Mouse (Mus musculus): ENCODE measurements at regions not wholly inside any gene's neighbourhood (a gene's known extent, or its start where the extent isn't known, plus 50 kb on each side); places are given as distances from the start of the nearest gene placed in this dataset.

- Histone ChIP-seq H3K4me2 (no peak overlapping the region), H3K9ac (no peak overlapping the region), H3K36me3 (no peaks in the 10 kb centered on the region), H3K9me3 (no peaks in the 10 kb centered on the region), H3K4me1 (0 out of 2 replicates have a peak, but pooled peaks cover 10% of the 10 kb centered on the region), H3K27me3 (replicated peaks) (no peaks in the 10 kb centered on the region), H3K4me3 (no peak overlapping the region), H3K27ac (replicated peaks) (no peak overlapping the region)
- 73% methylated on average over 11 of the region's 11 CpGs for WGBS
- ATAC-seq (ENCODE audit: extremely low read depth, insufficient number of reproducible peaks, low FRiP score, low TSS enrichment): no peak
Observed at GRCm38 (mm10) chr1:39086273-39086672, 100.9 kb downstream of the Pdcl3 start.

GRCm38 (mm10) chr1:39089875-39090274 lies 103.7 kb upstream of the Npas2 start:
- 43% methylated on average over 9 of the region's 9 CpGs for WGBS
- ATAC-seq (ENCODE audit: extremely low read depth, insufficient number of reproducible peaks, low FRiP score, low TSS enrichment): no peak; the same call in 1 of the 2 replicates

GRCm38 (mm10) chr1:39091121-39091520 lies 102.4 kb upstream of the Npas2 start:
- ATAC-seq (ENCODE audit: extremely low read depth, insufficient number of reproducible peaks, low FRiP score, low TSS enrichment): no peak
- H3K27ac ChIP-seq (replicated peaks): no peak overlapping the region
- H3K36me3 ChIP-seq: no peaks in the 10 kb centered on the region
- H3K4me2 ChIP-seq: no peak overlapping the region
- 0 out of 2 replicates have a peak, but pooled peaks cover 10% of the 10 kb centered on the region for H3K4me1 ChIP-seq
- H3K4me3 ChIP-seq: no peak overlapping the region
- no peaks in the 10 kb centered on the region for H3K9me3 ChIP-seq
- whole genome bisulfite sequencing: 91% methylated on average over 8 of the region's 8 CpGs
- no peaks in the 10 kb centered on the region for H3K27me3 ChIP-seq (replicated peaks)
- H3K9ac ChIP-seq: no peak overlapping the region

More at GRCm38 (mm10) chr1:39089875-39090274, 103.7 kb upstream of the Npas2 start:
- Histone ChIP-seq H3K4me3 (no peak overlapping the region), H3K36me3 (no peaks in the 10 kb centered on the region), H3K4me2 (no peak overlapping the region), H3K4me1 (0 out of 2 replicates have a peak, but pooled peaks cover 10% of the 10 kb centered on the region), H3K27ac (replicated peaks) (no peak overlapping the region), H3K27me3 (replicated peaks) (no peaks in the 10 kb centered on the region), H3K9me3 (no peaks in the 10 kb centered on the region), H3K9ac (no peak overlapping the region)

- ATAC-seq (ENCODE audit: extremely low read depth, insufficient number of reproducible peaks, low FRiP score, low TSS enrichment): no peak
- no peak overlapping the region for H3K4me3 ChIP-seq
- H3K27me3 ChIP-seq (replicated peaks): no peaks in the 10 kb centered on the region
- H3K4me2 ChIP-seq: no peak overlapping the region
- no peak overlapping the region for H3K9ac ChIP-seq
- WGBS: 74% methylated on average over 3 of the region's 3 CpGs
- no peaks in the 10 kb centered on the region for H3K36me3 ChIP-seq
- H3K9me3 ChIP-seq: no peaks in the 10 kb centered on the region
- H3K4me1 ChIP-seq: peaks cover 6% of the 10 kb centered on the region; the same call in 1 of the 2 replicates
- no peak overlapping the region for H3K27ac ChIP-seq (replicated peaks)
Observed at GRCm38 (mm10) chr1:39091638-39092037, 101.9 kb upstream of the Npas2 start.

GRCm38 (mm10) chr1:39093291-39093690 lies 100.2 kb upstream of the Npas2 start:
- Histone ChIP-seq H3K9ac (no peak overlapping the region), H3K4me2 (no peak overlapping the region), H3K27ac (replicated peaks) (no peak overlapping the region), H3K4me1 (peaks cover 14% of the 10 kb centered on the region; the same call in 1 of the 2 replicates), H3K9me3 (no peaks in the 10 kb centered on the region), H3K4me3 (no peak overlapping the region), H3K36me3 (no peaks in the 10 kb centered on the region), H3K27me3 (replicated peaks) (no peaks in the 10 kb centered on the region)
- no peak for ATAC-seq (ENCODE audit: extremely low read depth, insufficient number of reproducible peaks, low FRiP score, low TSS enrichment)
- 70% methylated on average over 4 of the region's 4 CpGs for whole genome bisulfite sequencing

GRCm38 (mm10) chr1:39094001-39094400 lies 99.5 kb upstream of the Npas2 start:
- WGBS: 84% methylated on average over 8 of the region's 8 CpGs
- no peak overlapping the region for H3K9ac ChIP-seq

GRCm38 (mm10) chr1:39095901-39096300 lies 97.6 kb upstream of the Npas2 start:
- H3K27ac ChIP-seq (replicated peaks): no peak overlapping the region
- WGBS: 91% methylated on average over 8 of the region's 8 CpGs
- no peak for ATAC-seq (ENCODE audit: extremely low read depth, insufficient number of reproducible peaks, low FRiP score, low TSS enrichment)

More at GRCm38 (mm10) chr1:39094001-39094400, 99.5 kb upstream of the Npas2 start:
- H3K4me1 ChIP-seq: peaks cover 14% of the 10 kb centered on the region; the same call in 1 of the 2 replicates
- ATAC-seq (ENCODE audit: extremely low read depth, insufficient number of reproducible peaks, low FRiP score, low TSS enrichment): no peak
- H3K4me3 ChIP-seq: no peak overlapping the region
- H3K36me3 ChIP-seq: no peaks in the 10 kb centered on the region
- H3K27ac ChIP-seq (replicated peaks): no peak overlapping the region
- no peak overlapping the region for H3K4me2 ChIP-seq
- H3K9me3 ChIP-seq: no peaks in the 10 kb centered on the region
- no peaks in the 10 kb centered on the region for H3K27me3 ChIP-seq (replicated peaks)

GRCm38 (mm10) chr1:39096726-39097125 lies 96.8 kb upstream of the Npas2 start:
- Histone ChIP-seq H3K4me3 (no peak overlapping the region), H3K4me1 (peaks cover 8% of the 10 kb centered on the region; the same call in 1 of the 2 replicates), H3K27ac (replicated peaks) (no peak overlapping the region), H3K9ac (no peak overlapping the region), H3K27me3 (replicated peaks) (no peaks in the 10 kb centered on the region), H3K9me3 (no peaks in the 10 kb centered on the region; the same call in 1 of the 2 replicates), H3K4me2 (no peak overlapping the region), H3K36me3 (no peaks in the 10 kb centered on the region)
- WGBS: 70% methylated on average over 3 of the region's 3 CpGs
- no peak for ATAC-seq (ENCODE audit: extremely low read depth, insufficient number of reproducible peaks, low FRiP score, low TSS enrichment)

More at GRCm38 (mm10) chr1:39095901-39096300, 97.6 kb upstream of the Npas2 start:
- Histone ChIP-seq H3K27me3 (replicated peaks) (no peaks in the 10 kb centered on the region), H3K4me2 (no peak overlapping the region), H3K36me3 (no peaks in the 10 kb centered on the region), H3K9me3 (no peaks in the 10 kb centered on the region; the same call in 1 of the 2 replicates), H3K9ac (no peak overlapping the region), H3K4me1 (peaks cover 8% of the 10 kb centered on the region; the same call in 1 of the 2 replicates), H3K4me3 (no peak overlapping the region)

- Histone ChIP-seq H3K27me3 (replicated peaks) (no peaks in the 10 kb centered on the region), H3K9ac (no peak overlapping the region), H3K4me3 (no peak overlapping the region), H3K27ac (replicated peaks) (no peak overlapping the region), H3K4me2 (no peak overlapping the region), H3K36me3 (no peaks in the 10 kb centered on the region), H3K4me1 (peaks cover 8% of the 10 kb centered on the region; the same call in 1 of the 2 replicates), H3K9me3 (no peaks in the 10 kb centered on the region; the same call in 1 of the 2 replicates)
- 77% methylated on average over 10 of the region's 10 CpGs for WGBS
- ATAC-seq (ENCODE audit: extremely low read depth, insufficient number of reproducible peaks, low FRiP score, low TSS enrichment): no peak
Observed at GRCm38 (mm10) chr1:39097499-39097898, 96.0 kb upstream of the Npas2 start.

GRCm38 (mm10) chr1:39098154-39098553 lies 95.4 kb upstream of the Npas2 start:
- H3K36me3 ChIP-seq: no peaks in the 10 kb centered on the region
- H3K4me3 ChIP-seq: no peak overlapping the region
- 82% methylated on average over 5 of the region's 5 CpGs for WGBS
- no peak overlapping the region for H3K9ac ChIP-seq
- no peak overlapping the region for H3K4me2 ChIP-seq
- H3K9me3 ChIP-seq: no peaks in the 10 kb centered on the region; the same call in 1 of the 2 replicates
- no peak overlapping the region for H3K27ac ChIP-seq (replicated peaks)
- no peak for ATAC-seq (ENCODE audit: extremely low read depth, insufficient number of reproducible peaks, low FRiP score, low TSS enrichment)
- H3K27me3 ChIP-seq (replicated peaks): no peaks in the 10 kb centered on the region
- peaks cover 8% of the 10 kb centered on the region; the same call in 1 of the 2 replicates for H3K4me1 ChIP-seq

GRCm38 (mm10) chr1:39099246-39099645 lies 94.3 kb upstream of the Npas2 start:
- Histone ChIP-seq H3K4me2 (no peak overlapping the region), H3K4me1 (peaks cover 8% of the 10 kb centered on the region; the same call in 1 of the 2 replicates), H3K27me3 (replicated peaks) (no peaks in the 10 kb centered on the region), H3K4me3 (no peak overlapping the region), H3K36me3 (no peaks in the 10 kb centered on the region), H3K9ac (no peak overlapping the region), H3K27ac (replicated peaks) (no peak overlapping the region), H3K9me3 (no peaks in the 10 kb centered on the region; the same call in 1 of the 2 replicates)
- ATAC-seq (ENCODE audit: extremely low read depth, insufficient number of reproducible peaks, low FRiP score, low TSS enrichment): no peak
- WGBS: 79% methylated on average over 7 of the region's 7 CpGs

- H3K4me3 ChIP-seq: no peak overlapping the region
- no peaks in the 10 kb centered on the region for H3K27me3 ChIP-seq (replicated peaks)
- no peak overlapping the region for H3K9ac ChIP-seq
- no peak overlapping the region for H3K27ac ChIP-seq (replicated peaks)
- ATAC-seq (ENCODE audit: extremely low read depth, insufficient number of reproducible peaks, low FRiP score, low TSS enrichment): no peak
- no peaks in the 10 kb centered on the region for H3K36me3 ChIP-seq
- H3K9me3 ChIP-seq: no peaks in the 10 kb centered on the region; the same call in 1 of the 2 replicates
- H3K4me2 ChIP-seq: no peak overlapping the region
- peaks cover 17% of the 10 kb centered on the region for H3K4me1 ChIP-seq
Observed at GRCm38 (mm10) chr1:39100492-39100891, 93.0 kb upstream of the Npas2 start.

Data from heart, embryonic 13.5 days (tissue).